Mouse (Mus musculus) liver, embryonic 16.5 days (tissue): ENCODE results near the gene Ubald1. TPM values are rescaled to one million over a fixed set of nuclear protein-coding genes. Genes with fewer than 3 reads are reported as not detected.

Source experiments
- ATAC-seq: fragments of 200-750 bp; cut with Nextera tagmentation; 2 replicates; pipeline ENCODE4 v1.8.0; 2017; ENCODE audit warnings: low read depth, mild to moderate bottlenecking, moderate number of reproducible peaks, moderate library complexity
- H3K27ac ChIP-seq: fragments of 300-500 bp; sonication (generic); 2 replicates; pipeline ENCODE4 v1.5.1; 2014; ENCODE audit warnings: mild to moderate bottlenecking, low read length
- H3K27me3 ChIP-seq: fragments of 300-500 bp; sonication (generic); 2 replicates; pipeline ENCODE4 v1.6.1; 2014; ENCODE audit warnings: low read depth, low read length, mixed read lengths; ENCODE audit not compliant: control insufficient read depth, insufficient read depth
- H3K36me3 ChIP-seq: fragments of 300-500 bp; sonication (generic); 2 replicates; pipeline ENCODE4 v1.6.1; 2014; ENCODE audit warnings: mild to moderate bottlenecking; ENCODE audit not compliant: control insufficient read depth, insufficient read depth
- H3K4me1 ChIP-seq: fragments of 300-500 bp; sonication (generic); 2 replicates; pipeline ENCODE4 v1.6.1; 2014; ENCODE audit warnings: low read depth, low read length, mixed read lengths; ENCODE audit not compliant: control insufficient read depth
- H3K4me2 ChIP-seq: fragments of 300-500 bp; sonication (generic); 2 replicates; pipeline ENCODE4 v1.6.1; 2014; ENCODE audit warnings: low read depth, low read length, mixed read lengths
- H3K4me3 ChIP-seq: fragments of 300-500 bp; sonication (generic); 2 replicates; pipeline ENCODE4 v1.5.1; 2014; ENCODE audit warnings: low read depth, mild to moderate bottlenecking, low read length
- H3K9ac ChIP-seq: fragments of 300-500 bp; sonication (generic); 2 replicates; pipeline ENCODE4 v1.6.1; 2014; ENCODE audit warnings: low read depth, low read length
- H3K9me3 ChIP-seq: fragments of 300-500 bp; sonication (generic); replicated peaks from 2 replicates; pipeline ENCODE4 v1.6.1; 2016; ENCODE audit warnings: low read length; ENCODE audit not compliant: control insufficient read depth
- WGBS: fragments of 180-500 bp; shearing (Covaris S2); extraction: QIAGEN DNeasy Blood & Tissue Kit; methylation state at CpG from one replicate; pipeline ENCODE4 v1.1.7; 2014; ENCODE audit not compliant: insufficient replicate concordance; 5-methylcytosine and 5-hydroxymethylcytosine counted together
- polyA plus RNA-seq: library from polyadenylated mRNA; unstranded; fragments of >200 nt; fragmentation: Nextera tagmentation; extraction: Ambion mirVana; gene quantifications from 2 replicates; pipeline ENCODE4 v1.2.1, GENCODE M21; 2015

The Ubald1 gene
- polyA plus RNA-seq, 1 experiment from 2014 or later = 13.3 TPM

- H3K9ac ChIP-seq = peak overlapping the region; percentile 91
- H3K9me3 ChIP-seq = no peaks in the 10 kb centered on the region
- H3K4me2 ChIP-seq = peak overlapping the region; percentile 95
- H3K36me3 ChIP-seq = no peaks in the 10 kb centered on the region; the same call in 1 of the 2 replicates
- H3K4me1 ChIP-seq = peaks cover 50% of the 10 kb centered on the region
- peak overlapping the region; percentile 89 for H3K4me3 ChIP-seq
- peak overlapping the region; percentile 99 for H3K27ac ChIP-seq
- peak; percentile 12 for ATAC-seq
- no peaks in the 10 kb centered on the region for H3K27me3 ChIP-seq
- under 1% methylated on average over 45 of the region's 54 CpGs for WGBS
Observed at GRCm38 (mm10) chr16:4879101-4879707, 911 bp downstream of the Ubald1 start.

- H3K27me3 ChIP-seq = no peaks in the 10 kb centered on the region
- H3K9ac ChIP-seq = peak overlapping the region; percentile 91
- peak overlapping the region; percentile 99 for H3K27ac ChIP-seq
- peak overlapping the region; percentile 89 for H3K4me3 ChIP-seq
- H3K4me1 ChIP-seq = peaks cover 50% of the 10 kb centered on the region
- H3K9me3 ChIP-seq = no peaks in the 10 kb centered on the region
- ATAC-seq = no peak
- no peaks in the 10 kb centered on the region; the same call in 1 of the 2 replicates for H3K36me3 ChIP-seq
- peak overlapping the region; percentile 95 for H3K4me2 ChIP-seq
- 8% methylated on average over 5 of the region's 5 CpGs for WGBS
Observed at GRCm38 (mm10) chr16:4878192-4878885, 1.8 kb downstream of the Ubald1 start.

DNA sequence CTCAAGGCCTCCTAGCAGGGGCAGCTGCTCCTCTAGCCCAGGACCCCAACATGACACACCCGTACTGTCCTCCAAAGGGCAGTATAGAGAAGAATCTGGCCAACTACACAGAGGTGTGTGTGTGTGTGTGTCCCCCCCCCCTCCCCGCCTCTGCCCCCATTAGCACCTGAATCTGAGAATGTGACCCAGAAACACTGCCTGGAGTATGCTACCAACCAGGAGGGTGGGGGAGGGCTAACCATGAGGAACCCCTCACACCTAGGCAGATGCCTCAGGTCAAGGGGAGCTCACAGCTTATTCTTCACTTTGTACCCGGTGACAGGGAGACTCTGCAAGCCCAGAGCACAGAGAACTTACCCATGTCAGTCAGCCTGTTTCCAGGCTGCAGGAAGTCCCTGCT is 2.4 kb downstream of the Ubald1 start:
- WGBS = 61% methylated on average over 3 of the region's 3 CpGs
- no peak for ATAC-seq
- H3K27me3 ChIP-seq = no peaks in the 10 kb centered on the region
- H3K4me1 ChIP-seq = peaks cover 50% of the 10 kb centered on the region
- peak overlapping the region; percentile 95 for H3K4me2 ChIP-seq
- H3K9me3 ChIP-seq = no peaks in the 10 kb centered on the region
- H3K9ac ChIP-seq = peak overlapping the region; percentile 91
- H3K27ac ChIP-seq = peak overlapping the region; percentile 99
- no peaks in the 10 kb centered on the region; the same call in 1 of the 2 replicates for H3K36me3 ChIP-seq
- peak overlapping the region; percentile 89 for H3K4me3 ChIP-seq

- no peak for ATAC-seq
- no peak overlapping the region for H3K9ac ChIP-seq
- no peak overlapping the region for H3K4me3 ChIP-seq
- H3K4me2 ChIP-seq = peak overlapping the region; percentile 95; the same call in 1 of the 2 replicates
- peaks cover 50% of the 10 kb centered on the region for H3K4me1 ChIP-seq
- H3K27me3 ChIP-seq = no peaks in the 10 kb centered on the region
- H3K36me3 ChIP-seq = no peaks in the 10 kb centered on the region; the same call in 1 of the 2 replicates
- no peaks in the 10 kb centered on the region for H3K9me3 ChIP-seq
- WGBS = 44% methylated on average over 4 of the region's 4 CpGs
- H3K27ac ChIP-seq = no peak overlapping the region
Observed at GRCm38 (mm10) chr16:4877195-4877594, 2.9 kb downstream of the Ubald1 start.

DNA sequence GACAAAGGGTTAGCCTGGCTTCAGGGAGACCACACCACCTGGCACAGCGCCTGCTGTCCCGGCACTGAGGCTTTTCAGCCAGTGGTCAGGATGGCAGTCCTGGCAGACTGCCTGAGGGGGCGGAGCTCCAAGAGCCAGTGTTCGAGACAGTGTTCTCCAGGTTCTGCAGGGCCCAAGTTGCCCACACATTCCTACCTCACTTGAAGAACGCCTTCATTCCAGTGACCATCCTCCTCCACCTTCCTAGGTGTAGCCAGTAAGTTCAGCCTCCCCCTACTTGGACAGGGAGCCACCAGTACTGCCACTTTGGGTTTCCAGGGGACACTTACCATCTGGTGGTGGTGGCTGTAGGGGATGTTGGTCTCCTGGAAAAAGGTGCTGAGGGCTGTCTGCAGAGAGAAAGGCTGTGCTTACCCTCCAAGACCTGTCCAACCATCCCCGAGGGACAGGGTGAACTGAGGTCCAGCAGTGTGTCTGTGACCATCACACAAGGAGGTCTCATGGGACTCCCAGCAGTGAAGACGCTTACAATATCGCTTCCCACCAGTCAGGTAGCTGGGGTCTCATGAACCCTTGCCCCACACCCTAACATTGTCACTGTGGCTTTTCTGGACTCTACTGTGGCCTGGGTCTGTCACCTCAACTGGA is 4.0 kb downstream of the Ubald1 start:
- H3K27me3 ChIP-seq = no peaks in the 10 kb centered on the region
- H3K9me3 ChIP-seq = no peaks in the 10 kb centered on the region
- no peak overlapping the region for H3K4me3 ChIP-seq
- no peaks in the 10 kb centered on the region; the same call in 1 of the 2 replicates for H3K36me3 ChIP-seq
- no peak overlapping the region for H3K27ac ChIP-seq
- H3K9ac ChIP-seq = peak overlapping the region; percentile 29; the same call in 1 of the 2 replicates
- H3K4me1 ChIP-seq = peaks cover 39% of the 10 kb centered on the region
- WGBS = 64% methylated on average over 8 of the region's 8 CpGs
- no peak for ATAC-seq
- 0 out of 2 replicates have a peak overlapping the region, but pooled peaks have one; percentile 11 for H3K4me2 ChIP-seq

GRCm38 (mm10) chr16:4875198-4876032 is 4.7 kb downstream of the Ubald1 start:
- no peaks in the 10 kb centered on the region for H3K27me3 ChIP-seq
- peaks cover 35% of the 10 kb centered on the region for H3K4me1 ChIP-seq
- no peak for ATAC-seq
- no peaks in the 10 kb centered on the region for H3K9me3 ChIP-seq
- no peaks in the 10 kb centered on the region; the same call in 1 of the 2 replicates for H3K36me3 ChIP-seq
- no peak overlapping the region for H3K27ac ChIP-seq
- H3K4me2 ChIP-seq = 0 out of 2 replicates have a peak overlapping the region, but pooled peaks have one; percentile 11
- 50% methylated on average over 22 of the region's 23 CpGs for WGBS
- peak overlapping the region; percentile 29; the same call in 1 of the 2 replicates for H3K9ac ChIP-seq
- no peak overlapping the region for H3K4me3 ChIP-seq

DNA sequence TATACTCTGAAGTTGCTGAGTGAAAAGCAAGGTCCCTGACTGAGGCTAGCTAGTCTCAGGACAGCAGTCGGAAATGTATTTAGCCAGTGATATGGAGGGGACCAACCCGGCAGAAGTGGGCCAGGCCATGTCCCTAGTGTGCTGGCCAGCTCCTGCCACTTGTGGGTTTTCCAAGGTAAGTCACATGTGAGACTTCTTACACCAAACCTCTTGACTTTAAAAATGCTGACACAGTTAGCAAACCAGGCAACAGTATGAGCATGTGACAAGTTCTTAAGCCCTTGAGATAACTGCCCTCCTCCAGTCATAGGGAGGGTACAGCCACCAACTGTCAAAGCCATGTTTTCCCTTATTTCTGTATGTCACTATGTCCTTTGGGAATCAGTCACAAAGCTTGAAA is 8.2 kb downstream of the Ubald1 start:
- Histone ChIP-seq H3K36me3 (peaks cover 3% of the 10 kb centered on the region; the same call in 1 of the 2 replicates), H3K4me1 (peaks cover 16% of the 10 kb centered on the region), H3K4me3 (no peak overlapping the region), H3K9me3 (no peaks in the 10 kb centered on the region), H3K9ac (no peak overlapping the region; the same call in 1 of the 2 replicates), H3K4me2 (no peak overlapping the region), H3K27me3 (no peaks in the 10 kb centered on the region), H3K27ac (no peak overlapping the region)
- ATAC-seq = no peak
- WGBS = 56% methylated on average over 2 of the region's 2 CpGs

GRCm38 (mm10) chr16:4870490-4870889 is 9.6 kb downstream of the Ubald1 start:
- no peak overlapping the region for H3K9ac ChIP-seq
- no peak overlapping the region for H3K4me3 ChIP-seq
- no peak for ATAC-seq
- peaks cover 5% of the 10 kb centered on the region for H3K4me1 ChIP-seq
- WGBS = 73% methylated on average over 5 of the region's 5 CpGs
- H3K27me3 ChIP-seq = no peaks in the 10 kb centered on the region
- no peaks in the 10 kb centered on the region for H3K9me3 ChIP-seq
- peaks cover 3% of the 10 kb centered on the region; the same call in 1 of the 2 replicates for H3K36me3 ChIP-seq
- no peak overlapping the region for H3K4me2 ChIP-seq
- H3K27ac ChIP-seq = no peak overlapping the region
